Mouse (Mus musculus) cerebellum, adult 2 months (tissue): ENCODE measurements around the gene Ube2r2.

ENCODE experiments used
- CTCF ChIP-seq: fragments of 200-500 bp; IDR thresholded peaks from 2 replicates; pipeline ENCODE4 v1.5.1; 2011; ENCODE audit warnings: low read depth, mild to moderate bottlenecking, control low read depth, low read length, moderate library complexity, borderline replicate concordance; ENCODE audit not compliant: insufficient read depth
- POLR2A ChIP-seq: fragments of 200-500 bp; IDR thresholded peaks from 2 replicates; pipeline ENCODE4 v1.6.1; 2011; ENCODE audit warnings: low read length, control low read depth, borderline replicate concordance; ENCODE audit not compliant: insufficient read depth

DNA sequence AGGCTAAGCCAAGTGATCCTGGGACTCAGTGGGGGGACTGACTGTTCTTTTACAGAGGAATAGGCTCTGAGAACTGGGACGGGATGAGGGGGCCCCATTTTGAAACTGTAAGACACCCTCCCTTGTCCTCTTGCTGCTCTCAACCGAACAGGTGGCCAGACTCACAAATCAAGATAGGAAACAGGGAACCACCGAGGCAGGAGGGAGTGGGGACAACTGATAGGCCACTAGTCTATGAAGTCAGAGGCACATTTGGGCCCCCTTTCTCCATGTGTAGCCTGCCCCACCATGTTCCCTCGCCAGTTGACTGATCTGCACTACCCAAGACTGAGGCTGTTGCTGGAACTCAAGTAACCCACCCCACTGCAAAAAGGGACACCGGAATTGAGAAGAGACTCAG, 38.7 kb upstream of the Ube2r2 start:
- TF ChIP-seq POLR2A (no peak), CTCF (no peak)
